Comparison of ENCODE assay signal across 21 mouse cellular contexts in the genomic region with DNA sequence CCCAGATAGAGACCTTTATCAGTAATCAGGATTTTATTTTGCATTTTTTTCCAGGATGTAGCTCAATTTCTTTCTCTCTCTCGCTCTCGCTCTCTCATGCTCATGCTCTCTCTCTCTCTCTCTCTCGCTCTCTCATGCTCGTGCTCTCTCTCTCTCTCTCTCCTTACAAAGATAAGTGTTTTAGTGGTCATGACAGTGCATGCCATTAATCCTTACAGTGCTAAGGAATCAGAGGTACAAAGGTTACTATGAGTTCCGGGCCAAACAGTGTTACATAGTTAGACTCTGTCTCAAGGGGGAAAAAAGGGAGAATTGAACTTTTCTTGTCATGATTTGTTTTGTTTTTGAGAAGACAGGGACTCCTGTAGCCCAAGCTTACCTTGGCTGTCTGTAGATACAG. TPM values are rescaled to one million over a fixed set of nuclear protein-coding genes. Genes with fewer than 3 reads are reported as not detected.
"Had no signal": no experiment of that assay in that cellular context is flagged by ENCODE, and none has a peak within 500 bp of the region (broad histone marks: within the 10 kb centered on the region; RNA-seq: fewer than 3 reads in every experiment).

No protein-coding gene starts in this region.

- H3K27me3 ChIP-seq: neural tube, embryonic 12.5 days; neural tube, embryonic 13.5 days; neural tube, embryonic 15.5 days; stomach, embryonic 15.5 days had no signal

- H3K4me1 ChIP-seq: neural tube, embryonic 12.5 days; neural tube, embryonic 13.5 days; stomach, embryonic 15.5 days had no signal

- H3K9me3 ChIP-seq: neural tube, embryonic 12.5 days; neural tube, embryonic 13.5 days; neural tube, embryonic 15.5 days; stomach, embryonic 15.5 days had no signal

- DNase-seq: retina, postnatal 1 day; right cerebral cortex, adult 18-20 months; right cerebral cortex, postnatal 14 days; right cerebral cortex, postnatal 25 days; right cerebral cortex, postnatal 4 days; spleen, adult 18-20 months; thymus, adult 18-20 months; thymus, adult 2 months; thymus, postnatal 14 days; thymus, postnatal 25 days; thymus, postnatal 36 days; thymus, postnatal 4 days had no signal

- H3K4me3 ChIP-seq: neural tube, embryonic 12.5 days; neural tube, embryonic 13.5 days; neural tube, embryonic 15.5 days; stomach, embryonic 15.5 days had no signal

- H3K9ac ChIP-seq: neural tube, embryonic 12.5 days; neural tube, embryonic 13.5 days; neural tube, embryonic 15.5 days; stomach, embryonic 15.5 days had no signal

- H3K27ac ChIP-seq: neural tube, embryonic 12.5 days; neural tube, embryonic 13.5 days; neural tube, embryonic 15.5 days; stomach, embryonic 15.5 days; stomach, postnatal 0 days had no signal

- H3K4me2 ChIP-seq: neural tube, embryonic 12.5 days; neural tube, embryonic 13.5 days; neural tube, embryonic 15.5 days; stomach, embryonic 15.5 days had no signal

RNA-seq across cellular contexts. Expression of gene Syt16, which starts 17.8 kb away (rescaled TPM):
- polyA plus RNA-seq: small intestine, adult 2 months; spleen, adult 2 months; thymus, adult 2 months had no signal

RNA-seq across cellular contexts. Expression of gene Gm49321, which starts 42.2 kb away (rescaled TPM):
- polyA plus RNA-seq: small intestine, adult 2 months; testis, adult 2 months; thymus, adult 2 months; urinary bladder, adult 2 months had no signal
